Mouse (Mus musculus): ENCODE data around the gene Mup6.
"Not testable (repeated sequence)": the region's sequence is repeated elsewhere in the genome, so short reads cannot be mapped to it uniquely, and the experiment has no call there.

Gene Mup6

DNA sequence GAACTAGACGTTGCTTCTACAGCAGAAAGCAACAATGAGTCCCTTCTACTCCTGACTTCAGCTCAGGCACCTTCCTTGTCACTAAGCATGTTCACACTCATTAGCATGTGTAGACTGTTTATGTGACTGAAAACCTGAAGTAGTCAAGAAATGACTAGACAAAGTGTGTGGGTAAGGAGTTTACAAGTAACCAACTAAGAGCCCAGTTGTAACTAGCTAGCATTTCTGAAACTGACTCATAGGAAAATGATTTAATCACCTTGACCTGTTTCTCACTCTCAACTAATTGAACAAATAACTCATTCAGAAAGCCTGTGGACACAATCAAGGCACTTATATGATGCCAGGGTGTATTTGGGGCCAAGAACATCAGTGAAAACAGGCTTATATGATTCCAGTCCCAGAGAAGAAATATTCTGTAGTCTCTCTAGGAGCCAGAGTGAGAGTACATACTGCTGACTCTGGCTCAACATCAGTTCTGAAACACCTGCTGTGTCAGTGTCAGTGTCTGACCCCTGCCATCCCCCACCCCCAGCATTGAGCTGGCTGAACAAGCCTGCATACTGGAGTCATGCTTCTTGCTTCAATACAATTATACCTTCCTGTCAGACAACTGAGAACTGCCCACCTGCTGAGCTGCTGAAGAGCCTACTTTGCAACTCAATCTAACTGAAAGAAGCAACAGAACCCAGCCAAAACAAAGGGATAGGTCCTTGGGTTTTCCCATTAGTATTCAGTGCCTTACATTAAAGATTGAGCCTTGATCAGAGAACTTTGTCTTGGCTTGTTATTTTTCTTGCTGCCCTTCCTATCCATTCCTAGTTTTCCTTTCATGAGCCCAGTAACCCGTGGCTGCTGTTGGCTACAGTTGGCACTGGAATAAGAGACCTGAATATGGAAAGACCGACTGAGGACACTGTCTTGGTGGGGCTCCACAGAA lies at the start of gene Mup6:
Gene Mup6 (plus strand): TSS at position 890 of the 940 bp plus-strand sequence.
- in situ Hi-C loops (cut with MboI; ENCODE audit: unreplicated experiment in 2 of 2) = no loop called here

DNA sequence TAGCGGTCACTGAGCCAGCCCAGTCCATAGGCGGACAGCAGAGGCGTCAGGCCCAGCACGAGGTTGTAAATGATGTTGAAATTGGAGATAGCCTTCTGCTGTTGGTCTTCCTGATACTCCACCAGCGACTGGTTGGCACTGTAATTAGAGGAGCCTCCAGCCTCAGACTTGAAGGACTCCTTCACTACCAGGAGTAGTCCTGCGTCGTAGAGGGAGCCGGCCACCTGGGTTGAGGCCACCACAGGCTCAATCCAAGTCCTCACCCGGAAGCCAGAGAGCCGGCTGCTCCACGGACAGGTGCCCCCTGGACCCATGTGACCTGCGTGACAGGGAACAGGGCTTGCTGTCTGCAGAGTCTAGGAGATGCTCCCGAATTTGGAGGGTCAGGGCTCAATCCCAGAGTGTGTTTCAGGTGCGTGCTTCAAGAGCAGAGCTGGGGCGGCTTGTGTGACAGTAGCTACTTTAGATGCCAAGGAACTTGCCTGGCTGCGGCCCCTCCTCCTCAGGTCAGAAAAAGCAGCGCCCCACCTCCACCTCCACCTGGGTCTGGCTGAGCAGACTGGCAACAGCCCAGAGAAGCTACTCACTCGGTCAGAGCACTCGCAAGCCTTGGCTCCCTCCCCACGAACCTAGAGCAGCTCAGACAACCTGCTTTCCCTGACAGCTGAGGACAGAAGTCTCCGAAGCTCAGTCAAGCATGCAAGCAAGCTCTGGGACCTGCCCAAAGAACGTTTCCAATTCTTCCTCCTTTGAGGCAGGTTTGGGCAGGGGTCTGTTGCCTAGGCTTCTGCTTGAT lies 49.3 kb upstream of the Mup6 start, which contains the start of gene Slc46a2:
Gene Slc46a2 (minus strand): TSS at position 449 of the 796 bp plus-strand sequence.
- in situ Hi-C loops (cut with MboI; ENCODE audit: unreplicated experiment in 2 of 2) = loop anchor here in 1 of 2 experiments (5.0 kb wide), 1 partner anchor 38 kb away; no protein-coding TSS in a partner anchor

DNA sequence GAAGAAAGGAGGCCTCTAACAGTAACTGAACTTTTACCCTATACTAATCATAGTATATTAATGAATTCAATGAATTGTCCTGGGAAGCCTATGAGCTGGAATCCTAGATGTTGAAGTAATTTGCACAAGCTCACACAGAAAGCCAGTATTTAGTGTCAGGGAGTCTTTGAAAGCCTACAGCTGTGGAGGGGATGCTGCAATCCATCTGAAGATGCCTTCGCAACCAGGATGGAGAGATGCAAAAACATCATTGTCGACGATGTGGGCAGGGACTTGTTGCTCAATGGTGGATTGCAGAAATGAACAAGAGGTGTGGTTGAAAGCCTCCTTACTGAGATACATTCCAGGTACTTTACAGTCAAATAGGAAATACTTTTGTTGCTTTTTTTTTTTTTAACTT lies 46.1 kb upstream of the Mup6 start:
- in situ Hi-C loops (cut with MboI; ENCODE audit: unreplicated experiment in 2 of 2) = no loop called here

DNA sequence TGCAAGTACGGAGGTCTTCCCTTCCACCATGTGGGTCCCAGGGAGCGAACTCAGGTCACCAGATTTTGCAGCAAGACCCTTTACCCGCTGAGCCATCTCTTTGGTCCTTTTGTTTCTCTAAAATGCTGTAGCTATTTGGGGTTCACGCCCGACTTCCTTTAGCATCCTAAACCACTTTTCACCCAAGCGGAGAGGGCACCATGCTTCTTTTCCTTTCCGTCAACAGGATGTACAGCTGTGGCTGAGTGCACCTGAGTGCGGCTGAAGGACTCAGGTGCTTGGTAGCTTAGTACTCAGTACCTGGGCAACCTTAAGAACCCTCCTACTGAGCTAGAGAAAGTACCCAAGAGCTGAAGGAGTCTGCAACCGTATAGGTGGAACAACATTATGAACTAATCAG lies 39.0 kb upstream of the Mup6 start:
- in situ Hi-C loops (cut with MboI; ENCODE audit: unreplicated experiment in 2 of 2) = loop anchor here (5.0 to 10.0 kb wide), 4 partner anchors 133 to 313 kb away; no protein-coding TSS in a partner anchor

DNA sequence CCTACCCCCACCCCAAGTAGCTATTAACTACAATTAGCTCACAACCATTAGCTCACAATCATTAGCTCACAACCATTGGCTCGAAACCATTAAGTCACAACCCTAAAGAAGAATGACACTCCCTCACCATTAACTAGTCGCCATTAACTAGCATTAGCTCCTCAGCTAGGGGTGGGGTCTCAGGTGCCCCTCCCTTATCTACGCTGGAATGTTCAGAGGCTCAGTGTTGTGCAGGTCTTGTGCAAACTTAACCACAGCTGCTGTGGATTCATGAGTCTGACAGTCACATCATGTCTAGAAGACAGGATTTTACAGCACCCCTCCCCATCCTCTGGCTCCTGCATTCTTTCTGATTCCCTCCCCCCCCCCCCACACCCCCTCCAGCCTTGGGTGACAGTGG lies 36.4 kb upstream of the Mup6 start:
- in situ Hi-C loops (cut with MboI; ENCODE audit: unreplicated experiment in 2 of 2) = loop anchor here (5.0 to 10.0 kb wide), 4 partner anchors 135 to 315 kb away; no protein-coding TSS in a partner anchor

DNA sequence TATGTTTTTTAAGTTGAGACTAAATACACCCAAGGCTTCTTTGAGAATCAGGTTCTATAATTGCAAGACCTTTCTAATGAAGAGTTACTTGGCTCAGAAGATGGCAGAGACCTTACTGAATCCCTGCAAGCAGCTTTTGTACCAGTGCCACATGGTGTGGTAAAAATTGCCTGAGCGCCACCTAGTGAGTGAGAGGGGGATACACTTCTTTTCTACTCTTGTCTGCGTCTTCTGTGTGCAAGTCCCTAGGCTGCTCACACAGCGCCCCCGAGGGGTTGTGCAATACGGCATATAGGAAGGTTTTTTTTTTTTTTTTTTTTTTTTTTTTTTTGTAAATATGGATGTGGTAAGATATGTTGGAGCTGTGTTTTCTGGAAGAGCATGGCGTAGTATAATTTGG lies 35.7 kb upstream of the Mup6 start:
- in situ Hi-C loops (cut with MboI; ENCODE audit: unreplicated experiment in 2 of 2) = loop anchor here (5.0 to 10.0 kb wide), 4 partner anchors 136 to 316 kb away; no protein-coding TSS in a partner anchor

DNA sequence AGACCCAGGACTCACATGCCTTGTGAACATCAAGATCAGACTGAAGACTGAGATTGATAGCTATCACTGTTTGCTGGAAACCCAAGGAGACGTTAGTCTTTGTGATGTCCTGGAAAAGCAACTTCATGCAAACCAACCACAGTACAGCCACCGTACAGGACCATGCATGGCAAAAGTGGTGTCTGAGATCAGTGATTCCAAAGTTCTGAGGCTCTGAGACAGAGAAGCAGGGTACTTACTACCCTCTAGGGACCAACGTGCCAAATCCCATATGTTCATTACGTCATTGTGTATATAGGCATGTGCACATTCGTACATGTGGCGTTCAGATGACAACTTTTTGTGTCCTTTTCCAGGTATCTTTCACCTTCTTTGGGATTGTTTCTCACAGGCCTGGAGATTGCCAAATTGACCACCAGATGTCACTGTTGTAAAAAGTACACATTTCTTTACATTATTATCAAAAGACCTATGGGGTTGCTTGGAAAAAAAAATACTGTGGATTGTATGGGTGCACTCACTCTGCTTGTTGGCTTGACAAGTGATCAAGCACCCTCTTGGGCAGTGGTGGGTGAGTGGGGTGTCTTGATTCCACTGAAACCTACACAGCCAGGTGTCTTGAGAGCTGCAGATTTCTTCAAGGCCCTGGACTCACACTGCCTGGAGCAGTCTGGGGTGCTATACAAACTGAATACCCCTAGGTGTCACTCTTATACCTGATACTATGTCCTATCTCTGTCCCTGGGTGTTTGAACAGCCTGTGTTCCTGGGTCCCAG lies 31.4 kb upstream of the Mup6 start:
- in situ Hi-C loops (cut with MboI; ENCODE audit: unreplicated experiment in 2 of 2) = no loop called here

DNA sequence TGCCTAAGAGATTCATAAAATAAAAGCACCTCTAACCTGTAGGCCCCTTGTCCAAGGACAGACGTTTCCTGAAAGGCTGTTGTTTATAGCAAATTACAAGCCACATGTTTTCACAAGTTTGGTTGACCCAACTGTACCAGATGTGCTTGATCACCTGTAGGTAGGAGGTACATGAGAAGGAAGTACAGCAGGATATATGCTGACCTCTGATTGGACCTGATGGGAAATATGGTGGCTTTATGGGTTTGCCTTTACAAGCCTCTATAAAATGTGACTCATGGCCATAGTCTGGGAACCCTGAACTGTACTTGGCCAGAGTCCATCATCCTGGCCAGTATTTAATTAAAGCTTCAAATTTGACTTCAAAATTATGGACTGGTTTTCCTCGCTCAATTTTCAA lies 26.6 kb upstream of the Mup6 start:
- in situ Hi-C loops (cut with MboI; ENCODE audit: unreplicated experiment in 2 of 2) = no loop called here

DNA sequence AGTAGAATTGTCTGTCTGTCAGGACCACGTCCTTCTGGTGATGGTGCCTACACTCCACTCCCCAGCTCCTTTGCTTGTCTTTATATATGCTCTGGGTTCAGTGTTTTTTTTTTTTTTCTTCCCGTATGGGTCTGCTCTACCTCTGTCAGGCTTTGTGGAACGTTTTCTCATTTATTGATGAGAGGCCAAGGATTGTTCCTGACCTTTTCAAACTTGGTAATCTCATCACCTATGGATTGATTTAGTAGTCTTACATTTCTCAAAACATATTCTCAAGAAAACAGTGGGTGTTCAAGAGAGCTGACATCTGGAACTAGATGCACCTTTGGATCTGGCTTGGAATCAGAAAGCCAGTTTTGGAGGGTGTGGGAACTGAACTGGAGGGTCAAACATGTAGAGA lies 3.5 kb upstream of the Mup6 start, which contains the start of gene Mup4:
Gene Mup4 (minus strand): TSS at position 101 of the 400 bp plus-strand sequence.
- in situ Hi-C loops (cut with MboI; ENCODE audit: unreplicated experiment in 2 of 2) = no loop called here

DNA sequence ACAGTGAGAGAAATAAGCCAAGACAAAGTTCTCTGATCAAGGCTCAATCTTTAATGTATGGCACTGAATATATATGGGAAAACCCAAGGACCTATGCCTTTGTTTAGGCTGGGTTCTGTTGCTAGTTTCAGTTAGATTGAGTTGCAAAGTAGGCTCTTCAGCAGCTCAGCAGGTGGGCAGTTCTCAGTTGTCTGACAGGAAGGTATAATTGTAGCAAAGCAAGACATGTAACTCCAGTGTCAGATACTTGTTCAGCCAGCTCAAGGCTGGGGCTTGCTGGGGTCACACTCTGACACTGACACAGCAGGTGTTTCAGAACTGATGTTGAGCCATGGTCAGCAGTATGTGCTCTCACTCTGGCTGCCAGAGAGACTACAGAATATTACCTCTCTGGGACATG lies 33.8 kb downstream of the Mup6 start:
- in situ Hi-C loops (cut with MboI; ENCODE audit: unreplicated experiment in 2 of 2) = not testable (repeated sequence)

DNA sequence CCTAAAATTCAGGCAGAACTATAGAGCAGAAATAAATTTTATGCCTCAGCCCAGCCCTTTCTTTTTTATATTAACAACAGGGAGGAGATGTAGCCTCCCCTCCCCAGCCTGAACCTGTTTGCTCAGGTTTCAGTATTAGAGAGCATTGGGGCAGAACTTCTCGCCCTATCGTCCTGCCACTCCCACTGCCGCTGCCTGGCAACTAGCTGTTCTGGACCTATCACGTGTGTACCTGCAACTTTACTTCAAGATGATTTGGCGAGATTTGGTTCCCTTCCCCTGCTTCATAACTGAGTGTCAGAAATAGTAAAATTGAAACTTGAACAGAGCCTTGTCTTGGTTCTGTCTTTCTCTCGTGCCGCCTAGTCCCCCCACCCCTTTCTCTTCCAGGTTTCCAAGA lies 56.0 kb downstream of the Mup6 start:
- in situ Hi-C loops (cut with MboI; ENCODE audit: unreplicated experiment in 2 of 2) = not testable (repeated sequence)

DNA sequence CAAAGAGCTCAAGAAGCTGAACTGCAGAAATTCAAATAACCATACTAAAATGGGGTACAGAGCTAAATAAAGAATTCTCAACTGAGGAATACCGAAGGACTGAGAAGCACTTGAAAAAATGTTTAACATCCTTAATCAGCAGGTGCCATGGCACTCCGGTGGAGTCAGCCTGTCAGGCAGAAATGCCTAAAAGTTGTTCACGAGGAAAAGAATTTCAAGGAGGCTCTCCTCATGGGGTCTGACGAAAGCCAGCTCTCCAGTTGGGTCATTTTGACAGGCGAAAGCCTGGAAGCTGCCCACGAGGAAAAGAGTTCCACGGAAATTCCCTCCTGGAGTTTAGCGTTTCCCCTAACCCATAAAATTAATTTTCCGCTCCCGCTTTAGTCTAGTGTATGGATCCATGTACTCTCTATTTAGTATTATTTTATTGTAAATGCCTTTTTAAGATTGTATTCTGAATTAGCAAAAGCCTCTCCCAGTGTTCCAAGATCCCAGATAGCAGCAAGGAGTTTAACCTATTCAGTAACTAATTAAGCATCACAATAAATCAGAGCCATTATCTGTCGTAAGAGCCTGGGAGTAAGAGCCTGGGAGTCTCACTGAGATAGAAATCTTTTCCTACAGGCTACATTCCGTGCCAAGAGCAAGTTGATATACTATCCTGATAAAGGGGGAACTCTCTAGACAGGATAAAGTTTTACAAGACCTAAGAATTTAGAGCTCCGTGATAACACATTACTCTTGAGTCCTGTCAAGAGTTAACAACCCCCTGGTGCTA lies 65.4 kb downstream of the Mup6 start:
- in situ Hi-C loops (cut with MboI; ENCODE audit: unreplicated experiment in 2 of 2) = not testable (repeated sequence)
